Mouse (Mus musculus) testis, adult 2 months (tissue): Measurements from ENCODE around the gene Kin.

ENCODE experiments used
- CTCF ChIP-seq: fragments of 200-500 bp; IDR thresholded peaks from 2 replicates; pipeline ENCODE4 v1.5.1; 2012; ENCODE audit warnings: low read depth, mild to moderate bottlenecking, inconsistent platforms, low read length, moderate library complexity; ENCODE audit not compliant: control insufficient read depth, insufficient read depth, insufficient replicate concordance
- POLR2A ChIP-seq: fragments of 200-500 bp; IDR thresholded peaks from 2 replicates; pipeline ENCODE4 v1.6.1; 2012; ENCODE audit warnings: low read depth, mild to moderate bottlenecking, inconsistent platforms, low read length, moderate library complexity; ENCODE audit not compliant: control insufficient read depth

GRCm38 (mm10) chr2:10121826-10122225, 41.4 kb downstream of the Kin start:
- no peak for TF ChIP-seq CTCF
- TF ChIP-seq POLR2A = no peak
